Mouse (Mus musculus): ENCODE data around the gene Ifi213. TPM values are rescaled to one million over a fixed set of nuclear protein-coding genes. Genes with fewer than 3 reads are reported as not detected.
"Not testable (repeated sequence)": the region's sequence is repeated elsewhere in the genome, so short reads cannot be mapped to it uniquely, and the experiment has no call there.

The Ifi213 gene
- total RNA-seq, 1 experiment = 0.13 TPM

GRCm38 (mm10) chr1:173624052-173624451, 25.0 kb upstream of the Ifi213 start:
- in situ Hi-C loops (cut with MboI; ENCODE audit: low sequenced_read_pairs in 2 of 2, unreplicated experiment in 2 of 2) = no loop called here
- TF ChIP-seq CHD2 (IDR thresholded peaks at IDR 0.05; ENCODE audit: low read depth, low read length) (no peak), ZNF384 (IDR thresholded peaks at IDR 0.05; ENCODE audit: low read depth, low read length) (no peak), MAFK (IDR thresholded peaks at IDR 0.05; ENCODE audit: insufficient read depth, low read depth, low read length) (no peak), HCFC1 (IDR thresholded peaks at IDR 0.05; ENCODE audit: borderline replicate concordance, insufficient read depth, low read length) (no peak), ZC3H11A (IDR thresholded peaks at IDR 0.05; ENCODE audit: borderline replicate concordance, low read depth, low read length) (no peak)
- Histone ChIP-seq H3K4me1 (ENCODE audit: control insufficient read depth in 2 of 2, insufficient read depth in 2 of 2, low read length in 2 of 2, poor library complexity in 1 of 2) (no peaks in the 10 kb centered on the region), H3K9me3 (ENCODE audit: control insufficient read depth, insufficient read depth, low read depth, low read length) (no peaks in the 10 kb centered on the region), H3K4me3 (ENCODE audit: insufficient read depth in 1 of 2, low read depth in 1 of 2, low read length in 2 of 2, poor library complexity in 1 of 2, severe bottlenecking in 1 of 2) (no peak overlapping the region), H3K9ac (ENCODE audit: insufficient read depth, low read depth, low read length, poor library complexity, severe bottlenecking) (no peak overlapping the region), H3K27ac (ENCODE audit: insufficient read depth, low read depth, low read length, poor library complexity, severe bottlenecking) (no peak overlapping the region), H3K36me3 (ENCODE audit: control insufficient read depth, insufficient read depth, low read length, poor library complexity, severe bottlenecking) (no peaks in the 10 kb centered on the region)
- no peak for DNase-seq (ENCODE audit: low read depth, low spot score)

DNA sequence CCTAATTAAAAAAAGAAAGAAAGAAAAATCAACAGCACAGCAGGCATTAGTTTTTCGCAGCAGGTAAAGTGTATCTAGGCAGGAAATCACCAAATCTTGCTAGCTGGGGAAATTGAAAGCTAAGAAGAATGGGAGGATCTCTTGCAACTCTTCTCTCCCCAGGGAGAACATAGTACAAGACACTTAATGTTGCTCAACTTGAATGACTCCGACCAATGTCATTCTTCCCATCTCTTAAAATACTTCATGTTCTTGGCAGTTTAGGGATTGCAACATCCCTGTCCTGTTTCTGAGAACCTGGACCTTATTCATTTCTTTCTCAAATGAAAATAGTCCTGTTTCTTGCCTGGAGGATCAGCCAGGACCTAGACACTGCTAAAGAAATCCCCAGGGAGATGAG, 23.1 kb upstream of the Ifi213 start:
- H3K9me3 ChIP-seq (ENCODE audit: control insufficient read depth, insufficient read depth, low read depth, low read length); H3K36me3 ChIP-seq (ENCODE audit: control insufficient read depth, insufficient read depth, low read length, poor library complexity, severe bottlenecking); in situ Hi-C loops (cut with MboI; ENCODE audit: low sequenced_read_pairs in 2 of 2, unreplicated experiment in 2 of 2); H3K4me3 ChIP-seq (ENCODE audit: insufficient read depth in 1 of 2, low read depth in 1 of 2, low read length in 2 of 2, poor library complexity in 1 of 2, severe bottlenecking in 1 of 2); H3K9ac ChIP-seq (ENCODE audit: insufficient read depth, low read depth, low read length, poor library complexity, severe bottlenecking); DNase-seq (ENCODE audit: low read depth, low spot score); H3K4me1 ChIP-seq (ENCODE audit: control insufficient read depth in 2 of 2, insufficient read depth in 2 of 2, low read length in 2 of 2, poor library complexity in 1 of 2); H3K27ac ChIP-seq (ENCODE audit: insufficient read depth, low read depth, low read length, poor library complexity, severe bottlenecking): not testable (repeated sequence)

- DNase-seq (ENCODE audit: low read depth, low spot score); H3K36me3 ChIP-seq (ENCODE audit: control insufficient read depth, insufficient read depth, low read length, poor library complexity, severe bottlenecking); H3K9ac ChIP-seq (ENCODE audit: insufficient read depth, low read depth, low read length, poor library complexity, severe bottlenecking); in situ Hi-C loops (cut with MboI; ENCODE audit: low sequenced_read_pairs in 2 of 2, unreplicated experiment in 2 of 2); H3K9me3 ChIP-seq (ENCODE audit: control insufficient read depth, insufficient read depth, low read depth, low read length); H3K27ac ChIP-seq (ENCODE audit: insufficient read depth, low read depth, low read length, poor library complexity, severe bottlenecking); H3K4me3 ChIP-seq (ENCODE audit: insufficient read depth in 1 of 2, low read depth in 1 of 2, low read length in 2 of 2, poor library complexity in 1 of 2, severe bottlenecking in 1 of 2); H3K4me1 ChIP-seq (ENCODE audit: control insufficient read depth in 2 of 2, insufficient read depth in 2 of 2, low read length in 2 of 2, poor library complexity in 1 of 2): not testable (repeated sequence)
These were observed 11.2 kb upstream of the Ifi213 start for GRCm38 (mm10) chr1:173610291-173610690.

GRCm38 (mm10) chr1:173589698-173590097, 9.4 kb downstream of the Ifi213 start:
- not testable (repeated sequence) for H3K27ac ChIP-seq (ENCODE audit: insufficient read depth, low read depth, low read length, poor library complexity, severe bottlenecking); H3K9ac ChIP-seq (ENCODE audit: insufficient read depth, low read depth, low read length, poor library complexity, severe bottlenecking); DNase-seq (ENCODE audit: low read depth, low spot score); H3K4me1 ChIP-seq (ENCODE audit: control insufficient read depth in 2 of 2, insufficient read depth in 2 of 2, low read length in 2 of 2, poor library complexity in 1 of 2); H3K4me3 ChIP-seq (ENCODE audit: insufficient read depth in 1 of 2, low read depth in 1 of 2, low read length in 2 of 2, poor library complexity in 1 of 2, severe bottlenecking in 1 of 2); H3K36me3 ChIP-seq (ENCODE audit: control insufficient read depth, insufficient read depth, low read length, poor library complexity, severe bottlenecking); H3K9me3 ChIP-seq (ENCODE audit: control insufficient read depth, insufficient read depth, low read depth, low read length)
- in situ Hi-C loops (cut with MboI; ENCODE audit: low sequenced_read_pairs in 2 of 2, unreplicated experiment in 2 of 2) = loop anchor here in 1 of 2 experiments (10.0 kb wide), 1 partner anchor 95 kb away; no protein-coding TSS in a partner anchor

GRCm38 (mm10) chr1:173579921-173580585, 19.0 kb downstream of the Ifi213 start:
- no peak overlapping the region for H3K4me3 ChIP-seq (ENCODE audit: insufficient read depth in 1 of 2, low read depth in 1 of 2, low read length in 2 of 2, poor library complexity in 1 of 2, severe bottlenecking in 1 of 2)
- no peaks in the 10 kb centered on the region for H3K4me1 ChIP-seq (ENCODE audit: control insufficient read depth in 2 of 2, insufficient read depth in 2 of 2, low read length in 2 of 2, poor library complexity in 1 of 2)
- TF ChIP-seq ZC3H11A (IDR thresholded peaks at IDR 0.05; ENCODE audit: borderline replicate concordance, low read depth, low read length) (no peak), ZNF384 (IDR thresholded peaks at IDR 0.05; ENCODE audit: low read depth, low read length) (no peak), HCFC1 (IDR thresholded peaks at IDR 0.05; ENCODE audit: borderline replicate concordance, insufficient read depth, low read length) (no peak), CHD2 (IDR thresholded peaks at IDR 0.05; ENCODE audit: low read depth, low read length) (no peak), MAFK (IDR thresholded peaks at IDR 0.05; ENCODE audit: insufficient read depth, low read depth, low read length) (no peak)
- no peaks in the 10 kb centered on the region for H3K36me3 ChIP-seq (ENCODE audit: control insufficient read depth, insufficient read depth, low read length, poor library complexity, severe bottlenecking)
- no peak overlapping the region for H3K27ac ChIP-seq (ENCODE audit: insufficient read depth, low read depth, low read length, poor library complexity, severe bottlenecking)
- DNase-seq (ENCODE audit: low read depth, low spot score) = no peak
- H3K9ac ChIP-seq (ENCODE audit: insufficient read depth, low read depth, low read length, poor library complexity, severe bottlenecking) = no peak overlapping the region
- H3K9me3 ChIP-seq (ENCODE audit: control insufficient read depth, insufficient read depth, low read depth, low read length) = peaks cover 3% of the 10 kb centered on the region; the same call in 1 of the 2 replicates
- in situ Hi-C loops (cut with MboI; ENCODE audit: low sequenced_read_pairs in 2 of 2, unreplicated experiment in 2 of 2) = loop anchor here in 1 of 2 experiments (10.0 kb wide), 1 partner anchor 105 kb away; no protein-coding TSS in a partner anchor

Measured in ES-E14 (cell line).